Mouse (Mus musculus): ENCODE data around the gene Hist3h2a. TPM values are rescaled to one million over a fixed set of nuclear protein-coding genes. Genes with fewer than 3 reads are reported as not detected.
A peak's percentile ranks its signal among the peaks of the same experiment; 100 is the strongest.

Gene Hist3h2a
- total RNA-seq, 1 experiment, result 161 TPM

DNA sequence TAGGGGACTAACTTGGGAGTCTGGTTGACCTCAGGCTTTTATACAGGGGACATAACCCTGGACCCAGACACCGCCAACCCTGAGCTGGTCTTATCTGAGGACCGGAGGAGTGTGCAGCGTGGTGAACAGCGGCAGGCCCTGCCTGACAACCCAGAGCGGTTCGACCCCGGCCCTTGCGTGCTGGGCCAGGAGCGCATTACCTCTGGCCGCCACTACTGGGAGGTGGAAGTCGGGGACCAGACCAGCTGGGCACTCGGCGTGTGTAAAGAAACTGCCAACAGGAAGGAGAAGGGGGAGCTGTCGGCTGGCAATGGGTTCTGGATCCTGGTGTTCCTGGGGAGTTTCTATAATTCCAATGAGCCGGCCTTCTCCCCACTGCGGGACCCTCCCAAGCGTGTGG is 35.7 kb downstream of the Hist3h2a start:
- H3K9me3 ChIP-seq (ENCODE audit: control insufficient read depth, insufficient read depth, low read depth, low read length), result no peaks in the 10 kb centered on the region

DNA sequence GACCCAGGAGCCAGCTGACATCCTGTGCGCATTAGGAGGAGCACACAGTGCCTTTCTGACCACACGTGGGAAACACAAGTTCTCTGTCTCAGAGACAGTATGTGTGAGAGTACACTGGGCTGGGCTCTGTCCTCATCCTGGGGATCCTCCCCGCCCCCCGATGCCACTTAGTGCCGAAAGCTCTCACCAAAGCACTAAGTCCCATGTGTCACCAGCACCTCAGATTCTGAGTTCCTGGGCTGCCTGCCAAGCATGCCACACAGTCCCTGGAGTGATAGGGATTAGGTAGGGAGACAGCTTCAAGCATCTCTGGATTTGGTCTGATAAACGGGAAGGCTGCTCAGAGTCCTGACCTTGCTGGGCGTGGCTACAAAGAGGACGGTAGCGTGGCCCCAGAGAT is 36.3 kb downstream of the Hist3h2a start:
- DNase-seq (ENCODE audit: low read depth, low spot score), result no peak
- Histone ChIP-seq H3K4me3 (ENCODE audit: insufficient read depth in 1 of 2, low read depth in 1 of 2, low read length in 2 of 2, poor library complexity in 1 of 2, severe bottlenecking in 1 of 2) (no peak overlapping the region), H3K27ac (ENCODE audit: insufficient read depth, low read depth, low read length, poor library complexity, severe bottlenecking) (no peak overlapping the region), H3K4me1 (ENCODE audit: control insufficient read depth in 2 of 2, insufficient read depth in 2 of 2, low read length in 2 of 2, poor library complexity in 1 of 2) (peaks cover 0 to 3% of the 10 kb centered on the region in 2 experiments; a peak in 1 of 4 replicates), H3K9me3 (ENCODE audit: control insufficient read depth, insufficient read depth, low read depth, low read length) (no peaks in the 10 kb centered on the region), H3K36me3 (ENCODE audit: control insufficient read depth, insufficient read depth, low read length, poor library complexity, severe bottlenecking) (peaks cover 28% of the 10 kb centered on the region), H3K9ac (ENCODE audit: insufficient read depth, low read depth, low read length, poor library complexity, severe bottlenecking) (no peak overlapping the region)
- no peak for TF ChIP-seq HCFC1 (IDR thresholded peaks at IDR 0.05; ENCODE audit: borderline replicate concordance, insufficient read depth, low read length)
- TF ChIP-seq ZC3H11A (IDR thresholded peaks at IDR 0.05; ENCODE audit: borderline replicate concordance, low read depth, low read length), result no peak
- TF ChIP-seq MAFK (IDR thresholded peaks at IDR 0.05; ENCODE audit: insufficient read depth, low read depth, low read length), result no peak
- TF ChIP-seq CHD2 (IDR thresholded peaks at IDR 0.05; ENCODE audit: low read depth, low read length), result no peak
- no peak for TF ChIP-seq ZNF384 (IDR thresholded peaks at IDR 0.05; ENCODE audit: low read depth, low read length)
- in situ Hi-C loops (cut with MboI; ENCODE audit: low sequenced_read_pairs in 2 of 2, unreplicated experiment in 2 of 2), result no loop called here

More for the DNA sequence above, 35.7 kb downstream of the Hist3h2a start:
- in situ Hi-C loops (cut with MboI; ENCODE audit: low sequenced_read_pairs in 2 of 2, unreplicated experiment in 2 of 2), result no loop called here
- Histone ChIP-seq H3K4me3 (ENCODE audit: insufficient read depth in 1 of 2, low read depth in 1 of 2, low read length in 2 of 2, poor library complexity in 1 of 2, severe bottlenecking in 1 of 2) (0 out of 4 replicates have a peak overlapping the region, but pooled peaks of 1 of the 2 experiments have one; percentile 19), H3K9ac (ENCODE audit: insufficient read depth, low read depth, low read length, poor library complexity, severe bottlenecking) (no peak overlapping the region), H3K27ac (ENCODE audit: insufficient read depth, low read depth, low read length, poor library complexity, severe bottlenecking) (no peak overlapping the region), H3K4me1 (ENCODE audit: control insufficient read depth in 2 of 2, insufficient read depth in 2 of 2, low read length in 2 of 2, poor library complexity in 1 of 2) (peaks cover 0 to 3% of the 10 kb centered on the region in 2 experiments; a peak in 1 of 4 replicates), H3K36me3 (ENCODE audit: control insufficient read depth, insufficient read depth, low read length, poor library complexity, severe bottlenecking) (peaks cover 32% of the 10 kb centered on the region)
- TF ChIP-seq CHD2 (IDR thresholded peaks at IDR 0.05; ENCODE audit: low read depth, low read length) (no peak), HCFC1 (IDR thresholded peaks at IDR 0.05; ENCODE audit: borderline replicate concordance, insufficient read depth, low read length) (no peak), ZNF384 (IDR thresholded peaks at IDR 0.05; ENCODE audit: low read depth, low read length) (no peak), MAFK (IDR thresholded peaks at IDR 0.05; ENCODE audit: insufficient read depth, low read depth, low read length) (no peak), ZC3H11A (IDR thresholded peaks at IDR 0.05; ENCODE audit: borderline replicate concordance, low read depth, low read length) (no peak)
- DNase-seq (ENCODE audit: low read depth, low spot score), result no peak

DNA sequence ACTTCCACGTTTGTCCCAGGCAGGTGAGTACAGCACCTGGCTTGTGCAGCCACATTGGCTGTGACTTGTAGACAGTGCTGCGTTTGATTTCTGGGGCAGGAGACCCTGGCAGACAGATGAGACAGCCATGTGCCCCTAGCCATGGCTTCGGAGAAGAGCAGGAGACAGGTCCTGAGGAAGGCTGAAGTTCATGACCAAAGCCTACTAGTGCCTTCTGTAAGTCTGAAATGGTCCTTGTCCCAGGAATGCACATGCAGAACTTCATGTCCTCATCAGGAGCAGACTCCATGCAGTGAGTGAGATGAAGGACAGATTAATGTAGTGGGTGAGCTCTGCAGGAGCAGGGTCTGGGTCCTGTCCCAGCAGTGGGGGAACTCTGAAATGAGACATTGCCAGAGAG is 37.4 kb downstream of the Hist3h2a start:
- Histone ChIP-seq H3K4me3 (ENCODE audit: insufficient read depth in 1 of 2, low read depth in 1 of 2, low read length in 2 of 2, poor library complexity in 1 of 2, severe bottlenecking in 1 of 2) (no peak overlapping the region), H3K27ac (ENCODE audit: insufficient read depth, low read depth, low read length, poor library complexity, severe bottlenecking) (no peak overlapping the region), H3K4me1 (ENCODE audit: control insufficient read depth in 2 of 2, insufficient read depth in 2 of 2, low read length in 2 of 2, poor library complexity in 1 of 2) (peaks cover 0 to 3% of the 10 kb centered on the region in 2 experiments; a peak in 1 of 4 replicates), H3K36me3 (ENCODE audit: control insufficient read depth, insufficient read depth, low read length, poor library complexity, severe bottlenecking) (peaks cover 19% of the 10 kb centered on the region), H3K9ac (ENCODE audit: insufficient read depth, low read depth, low read length, poor library complexity, severe bottlenecking) (no peak overlapping the region), H3K9me3 (ENCODE audit: control insufficient read depth, insufficient read depth, low read depth, low read length) (no peaks in the 10 kb centered on the region)
- no peak for TF ChIP-seq MAFK (IDR thresholded peaks at IDR 0.05; ENCODE audit: insufficient read depth, low read depth, low read length)
- TF ChIP-seq HCFC1 (IDR thresholded peaks at IDR 0.05; ENCODE audit: borderline replicate concordance, insufficient read depth, low read length), result no peak
- no peak for TF ChIP-seq ZNF384 (IDR thresholded peaks at IDR 0.05; ENCODE audit: low read depth, low read length)
- TF ChIP-seq ZC3H11A (IDR thresholded peaks at IDR 0.05; ENCODE audit: borderline replicate concordance, low read depth, low read length), result no peak
- no peak for TF ChIP-seq CHD2 (IDR thresholded peaks at IDR 0.05; ENCODE audit: low read depth, low read length)
- no peak for DNase-seq (ENCODE audit: low read depth, low spot score)
- in situ Hi-C loops (cut with MboI; ENCODE audit: low sequenced_read_pairs in 2 of 2, unreplicated experiment in 2 of 2), result no loop called here

DNA sequence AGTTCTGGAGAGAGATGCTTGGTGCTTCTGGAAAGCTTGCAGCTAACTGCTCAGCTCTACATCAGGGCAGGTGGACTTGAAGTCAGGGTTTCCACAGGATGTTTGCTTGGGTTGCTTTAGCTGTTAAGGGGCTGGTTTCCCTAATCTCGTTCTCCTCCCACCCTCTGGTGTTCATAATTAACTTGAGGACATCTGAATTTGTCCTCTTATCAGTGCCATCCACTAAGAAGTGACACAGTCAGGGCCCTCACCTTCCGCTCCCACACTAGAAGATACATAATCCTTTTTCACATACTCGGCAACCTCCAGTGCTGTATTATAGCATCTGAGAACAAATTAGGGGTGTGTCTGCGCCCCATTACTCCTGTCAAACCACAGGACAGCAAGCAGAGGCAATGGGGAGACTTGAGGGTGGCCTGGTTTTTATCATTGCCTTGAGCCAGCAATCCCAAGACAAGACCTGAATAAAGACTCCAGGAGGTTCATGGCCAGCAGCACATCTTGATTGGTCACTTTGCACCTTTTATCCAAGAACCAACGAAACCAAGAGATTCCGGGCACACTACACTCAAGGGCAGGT is 38.7 kb downstream of the Hist3h2a start:
- no peak for DNase-seq (ENCODE audit: low read depth, low spot score)
- no peaks in the 10 kb centered on the region for H3K9me3 ChIP-seq (ENCODE audit: control insufficient read depth, insufficient read depth, low read depth, low read length)
- H3K27ac ChIP-seq (ENCODE audit: insufficient read depth, low read depth, low read length, poor library complexity, severe bottlenecking), result no peak overlapping the region
- in situ Hi-C loops (cut with MboI; ENCODE audit: low sequenced_read_pairs in 2 of 2, unreplicated experiment in 2 of 2), result no loop called here
- no peak overlapping the region for H3K4me3 ChIP-seq (ENCODE audit: insufficient read depth in 1 of 2, low read depth in 1 of 2, low read length in 2 of 2, poor library complexity in 1 of 2, severe bottlenecking in 1 of 2)
- TF ChIP-seq ZC3H11A (IDR thresholded peaks at IDR 0.05; ENCODE audit: borderline replicate concordance, low read depth, low read length), result no peak
- no peak for TF ChIP-seq CHD2 (IDR thresholded peaks at IDR 0.05; ENCODE audit: low read depth, low read length)
- TF ChIP-seq ZNF384 (IDR thresholded peaks at IDR 0.05; ENCODE audit: low read depth, low read length), result no peak
- no peak for TF ChIP-seq HCFC1 (IDR thresholded peaks at IDR 0.05; ENCODE audit: borderline replicate concordance, insufficient read depth, low read length)
- TF ChIP-seq MAFK (IDR thresholded peaks at IDR 0.05; ENCODE audit: insufficient read depth, low read depth, low read length), result no peak
- no peak overlapping the region for H3K9ac ChIP-seq (ENCODE audit: insufficient read depth, low read depth, low read length, poor library complexity, severe bottlenecking)
- no peaks in the 10 kb centered on the region; a peak in 1 of 4 replicates for H3K4me1 ChIP-seq (ENCODE audit: control insufficient read depth in 2 of 2, insufficient read depth in 2 of 2, low read length in 2 of 2, poor library complexity in 1 of 2)
- peaks cover 12% of the 10 kb centered on the region for H3K36me3 ChIP-seq (ENCODE audit: control insufficient read depth, insufficient read depth, low read length, poor library complexity, severe bottlenecking)

All from ES-E14 (cell line).